Mouse (Mus musculus) gastrocnemius, postnatal 25 days (tissue): Measurements from ENCODE around the gene Rab1a. TPM values are rescaled to one million over a fixed set of nuclear protein-coding genes. Genes with fewer than 3 reads are reported as not detected.
"Not testable (repeated sequence)": the region's sequence is repeated elsewhere in the genome, so short reads cannot be mapped to it uniquely, and the experiment has no call there.

ENCODE experiments used
- DNase-seq: peaks from one replicate; pipeline ENCODE4 v3.0.0; 2022
- total RNA-seq, 2 experiments: library from RNA; stranded (reverse); gene quantifications; 1 replicate in 1 of 2; 2 replicates in 1 of 2; pipeline ENCODE4 v1.2.3; 2021

Gene Rab1a
- total RNA-seq, 2 experiments from 2014 or later = 85.8 to 93.1 TPM

GRCm38 (mm10) chr11:20217227-20217626 is 16.0 kb downstream of the Rab1a start:
- no peak for DNase-seq

- DNase-seq = not testable (repeated sequence)
Observed at GRCm38 (mm10) chr11:20221671-20222070, 20.4 kb downstream of the Rab1a start.

GRCm38 (mm10) chr11:20224196-20224595 is 23.0 kb downstream of the Rab1a start:
- DNase-seq = no peak

- no peak for DNase-seq
Observed at GRCm38 (mm10) chr11:20225938-20226337, 24.7 kb downstream of the Rab1a start.

- DNase-seq = no peak
Observed at GRCm38 (mm10) chr11:20228666-20229065, 27.4 kb downstream of the Rab1a start.

- DNase-seq = no peak
Observed at GRCm38 (mm10) chr11:20229311-20229710, 28.1 kb downstream of the Rab1a start.

GRCm38 (mm10) chr11:20230286-20230685 is 29.1 kb downstream of the Rab1a start:
- no peak for DNase-seq

- DNase-seq = peak; percentile 63
Observed at GRCm38 (mm10) chr11:20231128-20231878, 30.1 kb downstream of the Rab1a start.

GRCm38 (mm10) chr11:20232016-20232755 is 31.0 kb downstream of the Rab1a start:
- DNase-seq = no peak

GRCm38 (mm10) chr11:20234233-20234632 is 33.0 kb downstream of the Rab1a start:
- DNase-seq = no peak

GRCm38 (mm10) chr11:20237018-20237417 is 35.8 kb downstream of the Rab1a start:
- no peak for DNase-seq

GRCm38 (mm10) chr11:20237976-20238375 is 36.7 kb downstream of the Rab1a start:
- DNase-seq = no peak

GRCm38 (mm10) chr11:20239279-20239861 is 38.1 kb downstream of the Rab1a start:
- no peak for DNase-seq

- no peak for DNase-seq
Observed at GRCm38 (mm10) chr11:20240331-20240730, 39.1 kb downstream of the Rab1a start.

- DNase-seq = no peak
Observed at GRCm38 (mm10) chr11:20241311-20241710, 40.1 kb downstream of the Rab1a start.

- no peak for DNase-seq
Observed at GRCm38 (mm10) chr11:20242366-20243056, 41.3 kb downstream of the Rab1a start.

- DNase-seq = no peak
Observed at GRCm38 (mm10) chr11:20243214-20243913, 42.1 kb downstream of the Rab1a start.

- DNase-seq = no peak
Observed at GRCm38 (mm10) chr11:20244336-20245290, 43.4 kb downstream of the Rab1a start.

- no peak for DNase-seq
Observed at GRCm38 (mm10) chr11:20245316-20245715, 44.1 kb downstream of the Rab1a start.

- no peak for DNase-seq
Observed at GRCm38 (mm10) chr11:20246616-20247015, 45.4 kb downstream of the Rab1a start.
